Mouse (Mus musculus): Measurements from ENCODE around the gene Gria3.

Gene Gria3

GRCm38 (mm10) chrX:41578797-41579196, 178.1 kb downstream of the Gria3 start:
- DNase-seq: no peak

- DNase-seq: peak; percentile 14 to 39
These were observed 187.0 kb downstream of the Gria3 start for GRCm38 (mm10) chrX:41587692-41588091.

GRCm38 (mm10) chrX:41607181-41607580, 206.5 kb downstream of the Gria3 start:
- DNase-seq: peak; percentile 69 to 82

- peak; percentile 60 to 64 for DNase-seq
These were observed 214.3 kb downstream of the Gria3 start for GRCm38 (mm10) chrX:41614920-41615319.

- no peak for DNase-seq
These were observed 216.3 kb downstream of the Gria3 start for GRCm38 (mm10) chrX:41616928-41617327.

- no peak for DNase-seq
These were observed 217.7 kb downstream of the Gria3 start for GRCm38 (mm10) chrX:41618396-41618795.

- peak; percentile 11 to 28 for DNase-seq
These were observed 232.9 kb downstream of the Gria3 start for GRCm38 (mm10) chrX:41633576-41633975.

- no peak for DNase-seq
These were observed 244.3 kb downstream of the Gria3 start for GRCm38 (mm10) chrX:41644954-41645353.

- DNase-seq: no peak
These were observed 257.1 kb downstream of the Gria3 start for GRCm38 (mm10) chrX:41657791-41658190.

GRCm38 (mm10) chrX:41688869-41689268, 288.2 kb downstream of the Gria3 start:
- no peak for DNase-seq

- no peak for DNase-seq
These were observed 291.4 kb downstream of the Gria3 start for GRCm38 (mm10) chrX:41692076-41692475.

Data from cerebellum, postnatal 10 days (tissue).